Comparison of ENCODE assay signal across 34 mouse cellular contexts in genomic region chr5:120493440-120493839, GRCm38 (mm10). TPM values are rescaled to one million over a fixed set of nuclear protein-coding genes. Genes with fewer than 3 reads are reported as not detected.
DNase-seq lines count a peak whose midpoint lies in the region; ATAC-seq lines count a peak whose summit lies in the region.
"Had no signal": no experiment of that assay in that cellular context is flagged by ENCODE, and none has a peak within 500 bp of the region (broad histone marks: within the 10 kb centered on the region; RNA-seq: fewer than 3 reads in every experiment).

No protein-coding gene starts in this region.

- peak overlapping the region; percentile 24; the same call in 1 of the 2 replicates for H3K27ac ChIP-seq in hindbrain, embryonic 10.5 days
- no peak overlapping the region for H3K27ac ChIP-seq in hindbrain, embryonic 16.5 days (ENCODE audit: low read depth, low read length)
- no peak overlapping the region for H3K27ac ChIP-seq in liver, embryonic 11.5 days (ENCODE audit: low read depth, low read length)
- H3K27ac ChIP-seq: embryonic facial prominence, embryonic 10.5 days; embryonic facial prominence, embryonic 15.5 days; forebrain, embryonic 12.5 days; liver, embryonic 13.5 days; macrophage; midbrain, embryonic 10.5 days; midbrain, embryonic 15.5 days; stomach, postnatal 0 days had no signal

- no peak overlapping the region for H3K9ac ChIP-seq in hindbrain, embryonic 16.5 days (ENCODE audit: low read depth, low read length)
- H3K9ac ChIP-seq in liver, embryonic 11.5 days (ENCODE audit: low read depth, low read length), result no peak overlapping the region
- H3K9ac ChIP-seq: embryonic facial prominence, embryonic 15.5 days; forebrain, embryonic 12.5 days; liver, embryonic 13.5 days; midbrain, embryonic 15.5 days had no signal

- no peaks in the 10 kb centered on the region for H3K27me3 ChIP-seq in hindbrain, embryonic 10.5 days (ENCODE audit: insufficient read depth, poor library complexity, severe bottlenecking)
- no peaks in the 10 kb centered on the region for H3K27me3 ChIP-seq in hindbrain, embryonic 16.5 days (replicated peaks; ENCODE audit: control insufficient read depth, insufficient read depth, low read length)
- H3K27me3 ChIP-seq in liver, embryonic 11.5 days (replicated peaks; ENCODE audit: control insufficient read depth, insufficient read depth, low read length), result no peaks in the 10 kb centered on the region
- H3K27me3 ChIP-seq: embryonic facial prominence, embryonic 15.5 days; forebrain, embryonic 12.5 days; liver, embryonic 13.5 days; midbrain, embryonic 15.5 days had no signal

- WGBS in hindbrain, embryonic 10.5 days, result 90% methylated on average over 6 of the region's 6 CpGs
- 87% methylated on average over 6 of the region's 6 CpGs for WGBS in hindbrain, embryonic 16.5 days
- WGBS in liver, embryonic 11.5 days, result 87% methylated on average over 6 of the region's 6 CpGs

- no peak for ATAC-seq in hindbrain, embryonic 16.5 days
- ATAC-seq in liver, embryonic 11.5 days (replicated peaks; ENCODE audit: low FRiP score), result no peak
- ATAC-seq: CD4-positive, CD25-positive, alpha-beta regulatory T cell, adult 4 months; intestine, postnatal 0 days; lung, postnatal 0 days; midbrain, embryonic 15.5 days had no signal

- peaks cover 23% of the 10 kb centered on the region for H3K4me1 ChIP-seq in hindbrain, embryonic 10.5 days (replicated peaks)
- no peaks in the 10 kb centered on the region; the same call in 1 of the 2 replicates for H3K4me1 ChIP-seq in hindbrain, embryonic 16.5 days (ENCODE audit: control insufficient read depth, insufficient read depth, low read depth, low read length)
- H3K4me1 ChIP-seq in liver, embryonic 11.5 days (replicated peaks; ENCODE audit: control insufficient read depth, insufficient read depth, low read length), result no peaks in the 10 kb centered on the region
- H3K4me1 ChIP-seq: embryonic facial prominence, embryonic 15.5 days; forebrain, embryonic 12.5 days; liver, embryonic 13.5 days had no signal

- DNase-seq in hindbrain, embryonic 10.5 days (ENCODE audit: low spot score), result no peak
- peak; percentile 36 to 57 for DNase-seq in layer of hippocampus, adult 8-10 months (ENCODE audit: low spot score in 2 of 2)
- DNase-seq in layer of hippocampus, adult 9-10 months (ENCODE audit: low spot score), result no peak
- peak; percentile 62 for DNase-seq in layer of hippocampus, adult 9-11 months
- no peak for DNase-seq in liver, embryonic 11.5 days (ENCODE audit: low spot score)
- no peak for DNase-seq in urinary bladder, adult 2 months (ENCODE audit: low spot score)
- DNase-seq: adrenal gland, postnatal 14 days; cerebellum, adult 18-20 months; gastrocnemius, postnatal 36 days; heart, adult 18-20 months; heart, postnatal 36 days; kidney, postnatal 14 days; liver, embryonic 13.5 days; lung, adult 18-20 months; right cerebral cortex, postnatal 4 days; thymus, adult 18-20 months; thymus, postnatal 25 days had no signal

- no peaks in the 10 kb centered on the region for H3K9me3 ChIP-seq in hindbrain, embryonic 10.5 days
- no peaks in the 10 kb centered on the region for H3K9me3 ChIP-seq in hindbrain, embryonic 16.5 days (ENCODE audit: control insufficient read depth, low read length)
- H3K9me3 ChIP-seq in liver, embryonic 11.5 days (ENCODE audit: control insufficient read depth, low read length), result no peaks in the 10 kb centered on the region
- H3K9me3 ChIP-seq: embryonic facial prominence, embryonic 10.5 days; embryonic facial prominence, embryonic 15.5 days; forebrain, embryonic 12.5 days; liver, embryonic 13.5 days; midbrain, embryonic 10.5 days; midbrain, embryonic 15.5 days had no signal

- H3K4me2 ChIP-seq in hindbrain, embryonic 16.5 days (ENCODE audit: low read length), result no peak overlapping the region
- H3K4me2 ChIP-seq in liver, embryonic 11.5 days, result no peak overlapping the region
- H3K4me2 ChIP-seq: embryonic facial prominence, embryonic 15.5 days; forebrain, embryonic 12.5 days; heart, embryonic 11.5 days; liver, embryonic 13.5 days; midbrain, embryonic 15.5 days had no signal

- no peak overlapping the region for H3K4me3 ChIP-seq in hindbrain, embryonic 10.5 days
- no peak overlapping the region for H3K4me3 ChIP-seq in hindbrain, embryonic 16.5 days (ENCODE audit: low read length)
- no peak overlapping the region for H3K4me3 ChIP-seq in liver, embryonic 11.5 days (ENCODE audit: low read depth, low read length)
- H3K4me3 ChIP-seq: embryonic facial prominence, embryonic 10.5 days; embryonic facial prominence, embryonic 15.5 days; forebrain, embryonic 12.5 days; liver, embryonic 13.5 days; midbrain, embryonic 10.5 days; midbrain, embryonic 15.5 days had no signal

- peaks cover 88% of the 10 kb centered on the region for H3K36me3 ChIP-seq in hindbrain, embryonic 10.5 days
- peaks cover 3% of the 10 kb centered on the region; the same call in 1 of the 2 replicates for H3K36me3 ChIP-seq in hindbrain, embryonic 16.5 days (ENCODE audit: control insufficient read depth, insufficient read depth, low read length)
- peaks cover 8% of the 10 kb centered on the region; the same call in 1 of the 2 replicates for H3K36me3 ChIP-seq in liver, embryonic 11.5 days (ENCODE audit: control insufficient read depth, insufficient read depth, low read length)

RNA-seq across cellular contexts. Expression of gene Plbd2, which starts 10.0 kb away (rescaled TPM):
- polyA plus RNA-seq in hindbrain, embryonic 10.5 days (2016; fragmentation: Nextera tagmentation; extraction: Ambion mirVana), result 42.5 and 43.0 TPM in 2 replicates
- polyA plus RNA-seq in hindbrain, embryonic 16.5 days (2015; fragmentation: Nextera tagmentation; extraction: Ambion mirVana), result 37.6 and 39.0 TPM in 2 replicates
- total RNA-seq in layer of hippocampus, adult 8-10 months (2022), result 10 to 100 TPM; 57.9 to 76.5 (median 66.5) TPM
- 32.8 and 35.1 TPM in 2 replicates for polyA plus RNA-seq in liver, embryonic 11.5 days (2014; fragmentation: Nextera tagmentation; extraction: Ambion mirVana)
- polyA plus RNA-seq in urinary bladder, adult 2 months (2012; rRNA removed), result 29.2 and 38.3 TPM in 2 replicates

RNA-seq across cellular contexts. Expression of gene Sds, which starts 17.1 kb away (rescaled TPM):
- not detected in 2 replicates for polyA plus RNA-seq in hindbrain, embryonic 10.5 days (2016; fragmentation: Nextera tagmentation; extraction: Ambion mirVana)
- 0.40 and 0.80 TPM in 2 replicates for polyA plus RNA-seq in hindbrain, embryonic 16.5 days (2015; fragmentation: Nextera tagmentation; extraction: Ambion mirVana)
- total RNA-seq in layer of hippocampus, adult 8-10 months (2022), result under 1 TPM in 2 of 4 experiments, not detected in 2; 0.82 to 0.91 TPM
- polyA plus RNA-seq in liver, embryonic 11.5 days (2014; fragmentation: Nextera tagmentation; extraction: Ambion mirVana), result not detected in 2 replicates
- polyA plus RNA-seq in urinary bladder, adult 2 months (2012; rRNA removed), result not detected in 2 replicates
- total RNA-seq: layer of hippocampus, postnatal 10 days; left cerebral cortex, postnatal 4 days had no signal
- polyA plus RNA-seq: CD4-positive, CD25-positive, alpha-beta regulatory T cell, adult 4 months; embryonic facial prominence, embryonic 10.5 days; embryonic facial prominence, embryonic 15.5 days; forebrain, embryonic 12.5 days; heart, embryonic 11.5 days; intestine, postnatal 0 days; kidney, embryonic 14.5 days; liver, embryonic 13.5 days; lung, postnatal 0 days; macrophage; midbrain, embryonic 10.5 days; midbrain, embryonic 15.5 days; neural tube, embryonic 11.5 days; spleen, adult 2 months; stomach, postnatal 0 days had no signal

RNA-seq across cellular contexts. Expression of gene Slc8b1, which starts 17.5 kb away (rescaled TPM):
- polyA plus RNA-seq in hindbrain, embryonic 10.5 days (2016; fragmentation: Nextera tagmentation; extraction: Ambion mirVana), result 4.4 and 5.8 TPM in 2 replicates
- polyA plus RNA-seq in hindbrain, embryonic 16.5 days (2015; fragmentation: Nextera tagmentation; extraction: Ambion mirVana), result 2.3 and 2.7 TPM in 2 replicates
- total RNA-seq in layer of hippocampus, adult 8-10 months (2022), result 10 to 100 TPM in 1 of 4 experiments, 1 to 10 TPM in 3; 9.6 to 10.8 (median 9.8) TPM
- polyA plus RNA-seq in liver, embryonic 11.5 days (2014; fragmentation: Nextera tagmentation; extraction: Ambion mirVana), result 5.1 and 5.5 TPM in 2 replicates
- polyA plus RNA-seq in urinary bladder, adult 2 months (2012; rRNA removed), result 28.8 and 30.9 TPM in 2 replicates

RNA-seq across cellular contexts. Expression of gene Sdsl, which starts 20.8 kb away (rescaled TPM):
- 6.2 and 7.9 TPM in 2 replicates for polyA plus RNA-seq in hindbrain, embryonic 10.5 days (2016; fragmentation: Nextera tagmentation; extraction: Ambion mirVana)
- 8.1 and 9.4 TPM in 2 replicates for polyA plus RNA-seq in hindbrain, embryonic 16.5 days (2015; fragmentation: Nextera tagmentation; extraction: Ambion mirVana)
- 10 to 100 TPM in 3 of 4 experiments, 1 to 10 TPM in 1; 7.5 to 11.6 (median 10.6) TPM for total RNA-seq in layer of hippocampus, adult 8-10 months (2022)
- polyA plus RNA-seq in liver, embryonic 11.5 days (2014; fragmentation: Nextera tagmentation; extraction: Ambion mirVana), result 2.3 and 2.5 TPM in 2 replicates
- 7.4 and 8.4 TPM in 2 replicates for polyA plus RNA-seq in urinary bladder, adult 2 months (2012; rRNA removed)
- polyA plus RNA-seq: CD4-positive, CD25-positive, alpha-beta regulatory T cell, adult 4 months; macrophage had no signal

Comparison
In these comparisons a context has a peak if more than half of its experiments do, and no peak if none do; other contexts are left out.
1. DNase-seq: peak in layer of hippocampus, adult 8-10 months (2 of 2) and layer of hippocampus, adult 9-11 months (single experiment); none in hindbrain, embryonic 10.5 days (single experiment), layer of hippocampus, adult 9-10 months (single experiment), liver, embryonic 11.5 days (single experiment) and urinary bladder, adult 2 months (single experiment).